Mouse (Mus musculus) liver, postnatal 0 days (tissue): ENCODE results near the gene Acod1. TPM values are rescaled to one million over a fixed set of nuclear protein-coding genes. Genes with fewer than 3 reads are reported as not detected.
A peak's percentile ranks its signal among the peaks of the same experiment; 100 is the strongest.

Source experiments
- ATAC-seq: fragments of 200-750 bp; cut with Nextera tagmentation; 2 replicates; pipeline ENCODE4 v1.8.0; 2017; ENCODE audit warnings: mild to moderate bottlenecking, moderate library complexity
- DNase-seq: peaks from one replicate; pipeline ENCODE4 v3.0.0-alpha.2; 2016
- H3K27ac ChIP-seq: fragments of 300-500 bp; sonication (generic); 2 replicates; pipeline ENCODE4 v1.5.1; 2014; ENCODE audit warnings: antibody characterized with exemption, moderate library complexity, mild to moderate bottlenecking, low read depth
- H3K27me3 ChIP-seq: fragments of 300-500 bp; sonication (generic); 2 replicates; pipeline ENCODE4 v1.6.1; 2014; ENCODE audit warnings: low read length, control low read depth, mixed read lengths; ENCODE audit not compliant: insufficient read depth
- H3K36me3 ChIP-seq: fragments of 300-500 bp; sonication (generic); replicated peaks from 2 replicates; pipeline ENCODE4 v1.6.1; 2014; ENCODE audit warnings: mild to moderate bottlenecking, control low read depth, low read length, moderate library complexity, mixed read lengths; ENCODE audit not compliant: insufficient read depth
- H3K4me1 ChIP-seq: fragments of 300-500 bp; sonication (generic); 2 replicates; pipeline ENCODE4 v1.6.1; 2014; ENCODE audit warnings: antibody characterized with exemption, mild to moderate bottlenecking, control low read depth; ENCODE audit not compliant: insufficient read depth
- H3K4me2 ChIP-seq: fragments of 300-500 bp; sonication (generic); 2 replicates; pipeline ENCODE4 v1.6.1; 2014; ENCODE audit warnings: low read depth, mild to moderate bottlenecking, low read length, moderate library complexity, mixed read lengths
- H3K4me3 ChIP-seq: fragments of 300-500 bp; sonication (generic); 2 replicates; pipeline ENCODE4 v1.5.1; 2014; ENCODE audit warnings: low read depth, low read length
- H3K9ac ChIP-seq: fragments of 300-500 bp; sonication (generic); replicated peaks from 2 replicates; pipeline ENCODE4 v1.6.1; 2014; ENCODE audit warnings: mild to moderate bottlenecking, moderate library complexity
- H3K9me3 ChIP-seq: fragments of 300-500 bp; sonication (generic); 2 replicates; pipeline ENCODE4 v1.6.1; 2016; ENCODE audit warnings: mild to moderate bottlenecking, control low read depth, low read length, mixed read lengths
- CTCF ChIP-seq: sonication (generic); IDR thresholded peaks from 2 replicates; pipeline ENCODE4 v1.5.1; 2016; ENCODE audit warnings: antibody characterized with exemption, low read depth
- EP300 ChIP-seq: IDR thresholded peaks from 2 replicates; pipeline ENCODE4 v1.6.1; 2016; ENCODE audit warnings: antibody characterized with exemption, low read depth, mild to moderate bottlenecking
- WGBS: fragments of 180-500 bp; shearing (Covaris S2); extraction: QIAGEN DNeasy Blood & Tissue Kit; methylation state at CpG from one replicate; pipeline ENCODE4 v1.1.7; 2014; ENCODE audit not compliant: insufficient replicate concordance; 5-methylcytosine and 5-hydroxymethylcytosine counted together
- polyA plus RNA-seq: library from polyadenylated mRNA; unstranded; fragments of >200 nt; fragmentation: Nextera tagmentation; extraction: Ambion mirVana; gene quantifications from 2 replicates; pipeline ENCODE4 v1.2.1, GENCODE M21; 2015

Gene Acod1
- 0.09 TPM in 1 of 2 replicates, not detected in the other for polyA plus RNA-seq

GRCm38 (mm10) chr14:103046677-103047076 lies at the start of gene Acod1:
TSS of gene Acod1 (plus strand) at chr14:103046977.
- Histone ChIP-seq H3K9me3 (no peaks in the 10 kb centered on the region), H3K27ac (no peak within 1 kb of the TSS), H3K9ac (no peak within 1 kb of the TSS), H3K36me3 (no peaks in the 10 kb centered on the region), H3K4me1 (no peaks in the 10 kb centered on the region), H3K4me2 (no peak within 1 kb of the TSS), H3K4me3 (no peak within 1 kb of the TSS), H3K27me3 (no peaks in the 10 kb centered on the region)
- ATAC-seq, result no peak
- DNase-seq, result no peak
- 58% methylated on average over 2 of the region's 2 CpGs for WGBS
- no peak for TF ChIP-seq EP300
- TF ChIP-seq CTCF, result no peak

GRCm38 (mm10) chr14:103007737-103008136 lies 39.0 kb upstream of the Acod1 start:
- no peak overlapping the region for H3K4me3 ChIP-seq
- no peak overlapping the region for H3K9ac ChIP-seq
- peak; percentile 70 for ATAC-seq
- H3K27ac ChIP-seq, result no peak overlapping the region
- H3K27me3 ChIP-seq, result no peaks in the 10 kb centered on the region
- 53% methylated on average over 4 of the region's 4 CpGs for WGBS
- H3K9me3 ChIP-seq, result no peaks in the 10 kb centered on the region
- TF ChIP-seq EP300 (no peak), CTCF (no peak)
- H3K4me2 ChIP-seq, result no peak overlapping the region
- 0 out of 2 replicates have a peak, but pooled peaks cover 3% of the 10 kb centered on the region for H3K4me1 ChIP-seq
- peak; percentile 48 for DNase-seq
- no peaks in the 10 kb centered on the region for H3K36me3 ChIP-seq

- no peaks in the 10 kb centered on the region for H3K36me3 ChIP-seq
- H3K27ac ChIP-seq, result no peak overlapping the region
- no peaks in the 10 kb centered on the region for H3K9me3 ChIP-seq
- ATAC-seq, result no peak
- no peaks in the 10 kb centered on the region for H3K27me3 ChIP-seq
- no peak overlapping the region for H3K4me2 ChIP-seq
- H3K9ac ChIP-seq, result no peak overlapping the region
- TF ChIP-seq EP300 (no peak), CTCF (peak; percentile 80)
- H3K4me1 ChIP-seq, result 0 out of 2 replicates have a peak, but pooled peaks cover 3% of the 10 kb centered on the region
- peak; percentile 55 for DNase-seq
- no peak overlapping the region for H3K4me3 ChIP-seq
- WGBS, result 24% methylated on average over 5 of the region's 5 CpGs
These were observed 35.0 kb upstream of the Acod1 start for GRCm38 (mm10) chr14:103011782-103012181.

- DNase-seq (peak; percentile 56), ATAC-seq (peak; percentile 60)
- H3K9ac ChIP-seq, result no peak overlapping the region
- H3K9me3 ChIP-seq, result no peaks in the 10 kb centered on the region
- no peaks in the 10 kb centered on the region for H3K36me3 ChIP-seq
- 26% methylated on average over 4 of the region's 4 CpGs for WGBS
- H3K4me3 ChIP-seq, result no peak overlapping the region
- TF ChIP-seq EP300 (no peak), CTCF (peak; percentile 85)
- no peak overlapping the region for H3K27ac ChIP-seq
- no peaks in the 10 kb centered on the region for H3K27me3 ChIP-seq
- H3K4me1 ChIP-seq, result 0 out of 2 replicates have a peak, but pooled peaks cover 3% of the 10 kb centered on the region
- H3K4me2 ChIP-seq, result no peak overlapping the region
These were observed 34.1 kb upstream of the Acod1 start for GRCm38 (mm10) chr14:103012563-103013150.

- Histone ChIP-seq H3K4me1 (no peaks in the 10 kb centered on the region), H3K9ac (no peak overlapping the region), H3K9me3 (no peaks in the 10 kb centered on the region), H3K36me3 (no peaks in the 10 kb centered on the region), H3K4me3 (no peak overlapping the region), H3K27me3 (no peaks in the 10 kb centered on the region), H3K4me2 (no peak overlapping the region), H3K27ac (no peak overlapping the region)
- TF ChIP-seq CTCF (no peak), EP300 (0 out of 2 replicates have a peak, but pooled peaks have one; percentile 23)
- 34% methylated on average over 5 of the region's 5 CpGs for WGBS
- DNase-seq (no peak), ATAC-seq (no peak)
These were observed 29.8 kb upstream of the Acod1 start for GRCm38 (mm10) chr14:103017009-103017408.

GRCm38 (mm10) chr14:103020046-103020445 lies 26.7 kb upstream of the Acod1 start:
- no peak for ATAC-seq
- no peak for TF ChIP-seq EP300
- no peak for TF ChIP-seq CTCF
- 53% methylated on average over 2 of the region's 2 CpGs for WGBS

GRCm38 (mm10) chr14:103029203-103029602 lies 17.6 kb upstream of the Acod1 start:
- H3K9me3 ChIP-seq, result no peaks in the 10 kb centered on the region
- H3K27me3 ChIP-seq, result no peaks in the 10 kb centered on the region
- H3K9ac ChIP-seq, result no peak overlapping the region
- H3K4me1 ChIP-seq, result no peaks in the 10 kb centered on the region
- TF ChIP-seq CTCF (no peak), EP300 (no peak)
- no peak overlapping the region for H3K4me2 ChIP-seq
- no peak overlapping the region for H3K27ac ChIP-seq
- ATAC-seq (no peak), DNase-seq (no peak)
- 50% methylated on average over 2 of the region's 2 CpGs for WGBS
- no peaks in the 10 kb centered on the region for H3K36me3 ChIP-seq
- H3K4me3 ChIP-seq, result no peak overlapping the region

More at GRCm38 (mm10) chr14:103020046-103020445, 26.7 kb upstream of the Acod1 start:
- Histone ChIP-seq H3K4me2 (no peak overlapping the region), H3K27me3 (no peaks in the 10 kb centered on the region), H3K36me3 (no peaks in the 10 kb centered on the region), H3K9me3 (no peaks in the 10 kb centered on the region), H3K4me1 (no peaks in the 10 kb centered on the region), H3K27ac (no peak overlapping the region), H3K4me3 (no peak overlapping the region), H3K9ac (no peak overlapping the region)
- no peak for DNase-seq
